16 mouse cellular contexts compared by ENCODE assay signal in the genomic region with DNA sequence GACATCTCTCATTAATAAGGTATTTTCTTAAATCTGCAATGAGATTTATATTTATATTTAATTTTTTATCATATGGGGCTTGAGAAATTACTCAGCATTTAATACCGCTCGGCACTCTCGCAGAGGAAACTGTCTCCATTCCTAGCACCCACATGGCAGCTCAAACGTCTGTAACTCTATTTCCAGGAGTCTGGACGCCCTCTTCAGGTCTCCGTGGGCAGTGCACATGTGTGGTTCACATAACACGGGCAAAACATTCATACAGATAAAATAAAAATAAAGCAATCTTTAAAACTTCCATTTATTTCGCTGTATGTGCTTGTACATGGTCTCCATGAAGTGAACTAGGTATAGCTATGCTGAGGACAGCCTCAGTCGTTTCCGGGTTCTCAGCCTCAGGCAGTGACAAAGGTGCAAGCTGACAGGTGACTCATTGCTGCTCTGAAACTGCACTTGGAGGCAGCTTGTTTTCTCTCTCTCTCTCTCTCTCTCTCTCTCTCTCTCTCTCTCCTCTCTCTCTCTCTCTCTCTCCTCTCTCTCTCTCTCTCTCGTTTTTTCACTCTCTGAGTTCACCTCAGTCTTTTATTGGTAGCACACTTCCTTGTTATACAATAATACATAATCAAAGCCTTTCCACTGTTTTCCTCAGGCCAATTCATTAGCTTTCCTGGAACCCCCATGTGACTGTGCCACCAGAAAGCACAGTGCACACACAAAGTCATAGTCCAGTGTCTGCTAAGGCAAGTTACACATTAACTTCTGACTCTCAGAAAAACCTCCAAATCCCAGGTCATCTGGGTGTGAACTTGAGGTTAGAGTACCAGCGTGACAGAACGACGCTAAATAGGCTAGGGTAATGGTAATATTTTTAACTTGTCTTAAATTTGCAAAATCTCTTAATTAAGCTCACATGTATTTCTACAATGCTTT. TPM values are rescaled to one million over a fixed set of nuclear protein-coding genes. Genes with fewer than 3 reads are reported as not detected.
A peak's percentile ranks its signal among the peaks of the same experiment; 100 is the strongest.
DNase-seq lines count a peak whose midpoint lies in the region; ATAC-seq and TF ChIP-seq lines count a peak whose summit lies in the region.
"Had no signal": no experiment of that assay in that cellular context is flagged by ENCODE, and none has a peak within 500 bp of the region (broad histone marks: within the 10 kb centered on the region; RNA-seq: fewer than 3 reads in every experiment).

No protein-coding gene starts in this region.

- intact Hi-C loops in left cerebral cortex, postnatal 14 days (cut with DNase I) = no loop called here

- H3K27me3 ChIP-seq in liver, embryonic 12.5 days (replicated peaks) = no peaks in the 10 kb centered on the region
- H3K27me3 ChIP-seq: embryonic facial prominence, embryonic 13.5 days; forebrain, embryonic 12.5 days had no signal

- H3K27ac ChIP-seq in layer of hippocampus, adult 2 months = no peak overlapping the region
- 0 out of 2 replicates have a peak overlapping the region, but pooled peaks have one; percentile 50 for H3K27ac ChIP-seq in liver, embryonic 12.5 days
- H3K27ac ChIP-seq: embryonic facial prominence, embryonic 13.5 days; forebrain, embryonic 12.5 days had no signal

- no peak overlapping the region for H3K9ac ChIP-seq in liver, embryonic 12.5 days
- H3K9ac ChIP-seq: embryonic facial prominence, embryonic 13.5 days; forebrain, embryonic 12.5 days had no signal

- no peak overlapping the region for H3K4me3 ChIP-seq in layer of hippocampus, adult 2 months
- H3K4me3 ChIP-seq in liver, embryonic 12.5 days = no peak overlapping the region
- H3K4me3 ChIP-seq: embryonic facial prominence, embryonic 13.5 days; forebrain, embryonic 12.5 days had no signal

- H3K9me3 ChIP-seq in liver, embryonic 12.5 days (replicated peaks) = no peaks in the 10 kb centered on the region
- H3K9me3 ChIP-seq: embryonic facial prominence, embryonic 13.5 days; forebrain, embryonic 12.5 days had no signal

- no peak for DNase-seq in layer of hippocampus, adult 2 months (ENCODE audit: low spot score in 2 of 2)
- no peak for DNase-seq in layer of hippocampus, adult 9-10 months (ENCODE audit: low spot score)
- peak; percentile 70 to 90 for DNase-seq in kidney, adult 8-10 months
- DNase-seq in yolk sac, embryonic 10.5 days (ENCODE audit: low spot score) = peak; percentile 75
- no peak for DNase-seq in cerebellum, adult 8-10 months
- no peak for DNase-seq in left cerebral cortex, postnatal 14 days (ENCODE audit: low spot score in 2 of 2)
- DNase-seq in urinary bladder, adult 18-20 months (ENCODE audit: low spot score in 2 of 2) = no peak
- DNase-seq: cerebellum, postnatal 25 days; lung, adult 2 months had no signal

- TF ChIP-seq CTCF in layer of hippocampus, adult 2 months (conservative IDR thresholded peaks at IDR 0.05) = peak; percentile 25; the same call in 1 of the 2 replicates

- peak; percentile 74 for ATAC-seq in liver, embryonic 12.5 days
- ATAC-seq: inflammation-experienced regulatory T-cells, adult 6 months had no signal

- H3K4me2 ChIP-seq in liver, embryonic 12.5 days = no peak overlapping the region
- H3K4me2 ChIP-seq: embryonic facial prominence, embryonic 13.5 days; forebrain, embryonic 12.5 days; heart, embryonic 11.5 days had no signal

- peaks cover 75% of the 10 kb centered on the region for H3K36me3 ChIP-seq in liver, embryonic 12.5 days

- H3K4me1 ChIP-seq in liver, embryonic 12.5 days = no peaks in the 10 kb centered on the region
- H3K4me1 ChIP-seq: embryonic facial prominence, embryonic 13.5 days; forebrain, embryonic 12.5 days had no signal

- WGBS in liver, embryonic 12.5 days (ENCODE audit: insufficient replicate concordance) = 82% methylated on average over 14 of the region's 14 CpGs

RNA-seq across cellular contexts. Expression of a gene that starts 31.9 kb away (rescaled TPM):
- total RNA-seq in layer of hippocampus, adult 2 months (2021) = 10 to 100 TPM; 11.0 TPM
- polyA plus RNA-seq in liver, embryonic 12.5 days (2016; fragmentation: Nextera tagmentation; extraction: Ambion mirVana) = 36.0 and 38.4 TPM in 2 replicates
- total RNA-seq in left cerebral cortex, postnatal 14 days (2021) = 10 to 100 TPM; 14.4 to 16.8 TPM

RNA-seq across cellular contexts. Expression of a gene that starts 31.9 kb away (rescaled TPM):
- total RNA-seq in layer of hippocampus, adult 2 months (2021) = 10 to 100 TPM; 57.7 to 63.0 TPM
- polyA plus RNA-seq in liver, embryonic 12.5 days (2016; fragmentation: Nextera tagmentation; extraction: Ambion mirVana) = 299 and 326 TPM in 2 replicates
- 10 to 100 TPM; 51.2 to 54.3 TPM for total RNA-seq in left cerebral cortex, postnatal 14 days (2021)

RNA-seq across cellular contexts. Expression of a gene that starts 59.2 kb away (rescaled TPM):
- 1 to 10 TPM; 3.2 to 4.6 TPM for total RNA-seq in layer of hippocampus, adult 2 months (2021)
- polyA plus RNA-seq in liver, embryonic 12.5 days (2016; fragmentation: Nextera tagmentation; extraction: Ambion mirVana) = not detected in 2 replicates
- 1 to 10 TPM; 1.7 to 3.4 TPM for total RNA-seq in left cerebral cortex, postnatal 14 days (2021)
- total RNA-seq: hematopoietic stem cell, adult 5-6 weeks; monocyte, adult 5-6 weeks had no signal
- polyA plus RNA-seq: inflammation-experienced regulatory T-cells, adult 6 months had no signal

Comparison
In these comparisons a context has a peak if more than half of its experiments do, and no peak if none do; other contexts are left out.
1. DNase-seq: peak in kidney, adult 8-10 months (2 of 2) and yolk sac, embryonic 10.5 days (single experiment); none in layer of hippocampus, adult 2 months (0 of 2), layer of hippocampus, adult 9-10 months (single experiment), cerebellum, adult 8-10 months (single experiment), left cerebral cortex, postnatal 14 days (0 of 2) and urinary bladder, adult 18-20 months (0 of 2).